Mouse (Mus musculus): ENCODE measurements around the gene Lsm2.
"Not testable (repeated sequence)": the region's sequence is repeated elsewhere in the genome, so short reads cannot be mapped to it uniquely, and the experiment has no call there.

The Lsm2 gene

GRCm38 (mm10) chr17:35029691-35030532, 48.2 kb downstream of the Lsm2 start:
- DNase-seq (ENCODE audit: low read depth in 1 of 2, low spot score in 2 of 2) = no peak

- no peak for DNase-seq (ENCODE audit: low read depth in 1 of 2, low spot score in 2 of 2)
Observed at GRCm38 (mm10) chr17:35031272-35031671, 49.6 kb downstream of the Lsm2 start.

- DNase-seq (ENCODE audit: low read depth in 1 of 2, low spot score in 2 of 2) = no peak
Observed at GRCm38 (mm10) chr17:35031880-35032279, 50.2 kb downstream of the Lsm2 start.

GRCm38 (mm10) chr17:35032323-35032870, 50.7 kb downstream of the Lsm2 start:
- no peak for DNase-seq (ENCODE audit: low read depth in 1 of 2, low spot score in 2 of 2)

GRCm38 (mm10) chr17:35033703-35034102, 52.0 kb downstream of the Lsm2 start:
- DNase-seq (ENCODE audit: low read depth in 1 of 2, low spot score in 2 of 2) = not testable (repeated sequence)

GRCm38 (mm10) chr17:35034896-35035295, 53.2 kb downstream of the Lsm2 start:
- DNase-seq (ENCODE audit: low read depth in 1 of 2, low spot score in 2 of 2) = no peak

All from monocyte, adult 2 months (primary cell).